Comparison of ENCODE assay signal across 25 mouse cellular contexts in genomic region chr12:54982935-54983715, GRCm38 (mm10). TPM values are rescaled to one million over a fixed set of nuclear protein-coding genes. Genes with fewer than 3 reads are reported as not detected.
A peak's percentile ranks its signal among the peaks of the same experiment; 100 is the strongest.
DNase-seq lines count a peak whose midpoint lies in the region; ATAC-seq and TF ChIP-seq lines count a peak whose summit lies in the region.
"Had no signal": no experiment of that assay in that cellular context is flagged by ENCODE, and none has a peak within 500 bp of the region (broad histone marks: within the 10 kb centered on the region; RNA-seq: fewer than 3 reads in every experiment).

No protein-coding gene starts in this region.

- H3K4me2 ChIP-seq in embryonic facial prominence, embryonic 14.5 days (ENCODE audit: low read depth, low read length), result no peak overlapping the region
- 0 out of 2 replicates have a peak overlapping the region, but pooled peaks have one; percentile 20 for H3K4me2 ChIP-seq in liver, embryonic 13.5 days
- peak overlapping the region; percentile 21; the same call in 1 of the 2 replicates for H3K4me2 ChIP-seq in liver, embryonic 15.5 days
- no peak overlapping the region for H3K4me2 ChIP-seq in myocyte (ENCODE audit: low read depth)
- H3K4me2 ChIP-seq: embryonic facial prominence, embryonic 15.5 days; heart, embryonic 12.5 days had no signal

- H3ac ChIP-seq in myocyte (ENCODE audit: control insufficient read depth, insufficient read length), result no peak overlapping the region

- no peak for TF ChIP-seq POLR2A in myocyte (IDR thresholded peaks at IDR 0.05; ENCODE audit: insufficient read length, low read depth)

- no peak overlapping the region for H3K9ac ChIP-seq in embryonic facial prominence, embryonic 14.5 days (ENCODE audit: low read depth, low read length)
- H3K9ac ChIP-seq in liver, embryonic 13.5 days, result 0 out of 2 replicates have a peak overlapping the region, but pooled peaks have one; percentile 8
- H3K9ac ChIP-seq in liver, embryonic 15.5 days, result 0 out of 2 replicates have a peak overlapping the region, but pooled peaks have one; percentile 2
- H3K9ac ChIP-seq: embryonic facial prominence, embryonic 15.5 days; forebrain, embryonic 15.5 days; heart, embryonic 12.5 days had no signal

- peaks cover 63% of the 10 kb centered on the region for H3K79me2 ChIP-seq in myocyte (ENCODE audit: control insufficient read depth, insufficient read depth)

- H3K9me3 ChIP-seq in embryonic facial prominence, embryonic 14.5 days (ENCODE audit: control insufficient read depth, low read length), result no peaks in the 10 kb centered on the region
- no peaks in the 10 kb centered on the region for H3K9me3 ChIP-seq in embryonic facial prominence, embryonic 10.5 days
- no peaks in the 10 kb centered on the region for H3K9me3 ChIP-seq in liver, embryonic 13.5 days (replicated peaks)
- no peaks in the 10 kb centered on the region for H3K9me3 ChIP-seq in liver, embryonic 15.5 days (replicated peaks)
- H3K9me3 ChIP-seq: embryonic facial prominence, embryonic 15.5 days; forebrain, embryonic 15.5 days; heart, embryonic 12.5 days; hindbrain, embryonic 10.5 days had no signal

- no peak overlapping the region for H3K4me3 ChIP-seq in embryonic facial prominence, embryonic 14.5 days (ENCODE audit: low read depth, low read length)
- no peak overlapping the region for H3K4me3 ChIP-seq in embryonic facial prominence, embryonic 10.5 days
- no peak overlapping the region for H3K4me3 ChIP-seq in liver, embryonic 13.5 days (replicated peaks)
- no peak overlapping the region for H3K4me3 ChIP-seq in liver, embryonic 15.5 days (replicated peaks)
- H3K4me3 ChIP-seq in myocyte, result no peak overlapping the region
- H3K4me3 ChIP-seq: heart, adult 2 months; heart, embryonic 12.5 days had no signal

- peak; percentile 37 for DNase-seq in embryonic facial prominence, embryonic 14.5 days (ENCODE audit: low spot score)
- no peak for DNase-seq in embryonic facial prominence, embryonic 10.5 days (ENCODE audit: low spot score)
- DNase-seq in liver, embryonic 13.5 days, result no peak
- no peak for DNase-seq in liver
- DNase-seq in layer of hippocampus, adult 18-20 months (ENCODE audit: low spot score in 2 of 2), result no peak
- DNase-seq in cerebellum, postnatal 14 days, result no peak
- DNase-seq: adrenal gland, adult 2 months; adrenal gland, postnatal 25 days; B cell, adult 2 months; cerebellum, adult 2 months; cerebellum, postnatal 25 days; gastrocnemius, postnatal 36 days; heart, adult 2 months had no signal

- H3K4me1 ChIP-seq in embryonic facial prominence, embryonic 14.5 days (ENCODE audit: control insufficient read depth, insufficient read depth, low read length), result peaks cover 9% of the 10 kb centered on the region; the same call in 1 of the 2 replicates
- H3K4me1 ChIP-seq in embryonic facial prominence, embryonic 10.5 days, result peaks cover 28% of the 10 kb centered on the region
- peaks cover 56% of the 10 kb centered on the region for H3K4me1 ChIP-seq in liver, embryonic 13.5 days (replicated peaks)
- peaks cover 55% of the 10 kb centered on the region for H3K4me1 ChIP-seq in liver, embryonic 15.5 days (replicated peaks)

- 0 out of 2 replicates have a peak, but pooled peaks cover 4% of the 10 kb centered on the region for H3K36me3 ChIP-seq in embryonic facial prominence, embryonic 14.5 days (ENCODE audit: control insufficient read depth, insufficient read depth, low read length)
- peaks cover 35% of the 10 kb centered on the region for H3K36me3 ChIP-seq in embryonic facial prominence, embryonic 10.5 days (replicated peaks)
- peaks cover 34% of the 10 kb centered on the region for H3K36me3 ChIP-seq in liver, embryonic 13.5 days
- H3K36me3 ChIP-seq in liver, embryonic 15.5 days (replicated peaks), result peaks cover 36% of the 10 kb centered on the region
- peaks cover 5% of the 10 kb centered on the region for H3K36me3 ChIP-seq in myocyte (ENCODE audit: control insufficient read depth, insufficient read depth)
- H3K36me3 ChIP-seq: embryonic facial prominence, embryonic 15.5 days; forebrain, embryonic 15.5 days had no signal

- no peaks in the 10 kb centered on the region for H3K27me3 ChIP-seq in embryonic facial prominence, embryonic 14.5 days (replicated peaks; ENCODE audit: control insufficient read depth, insufficient read depth, low read length)
- no peaks in the 10 kb centered on the region for H3K27me3 ChIP-seq in embryonic facial prominence, embryonic 10.5 days (replicated peaks; ENCODE audit: low read depth, poor library complexity, severe bottlenecking)
- H3K27me3 ChIP-seq in liver, embryonic 13.5 days, result no peaks in the 10 kb centered on the region
- H3K27me3 ChIP-seq in liver, embryonic 15.5 days, result no peaks in the 10 kb centered on the region
- no peaks in the 10 kb centered on the region for H3K27me3 ChIP-seq in myocyte (ENCODE audit: control insufficient read depth, insufficient read depth, insufficient read length)
- H3K27me3 ChIP-seq: embryonic facial prominence, embryonic 15.5 days; forebrain, embryonic 15.5 days; heart, embryonic 12.5 days had no signal

- WGBS in embryonic facial prominence, embryonic 14.5 days, result 68% methylated on average over 7 of the region's 7 CpGs
- WGBS in embryonic facial prominence, embryonic 10.5 days, result 71% methylated on average over 7 of the region's 7 CpGs
- WGBS in liver, embryonic 13.5 days (ENCODE audit: insufficient replicate concordance), result 80% methylated on average over 7 of the region's 7 CpGs
- WGBS in liver, embryonic 15.5 days (ENCODE audit: insufficient replicate concordance), result 71% methylated on average over 7 of the region's 7 CpGs

- ATAC-seq in embryonic facial prominence, embryonic 14.5 days (ENCODE audit: low read depth), result no peak
- ATAC-seq in liver, embryonic 13.5 days (ENCODE audit: low read depth), result no peak
- ATAC-seq in liver, embryonic 15.5 days (ENCODE audit: insufficient read depth), result no peak
- ATAC-seq: forebrain, embryonic 15.5 days had no signal

- no peak overlapping the region for H3K27ac ChIP-seq in embryonic facial prominence, embryonic 14.5 days (replicated peaks; ENCODE audit: low read depth, low read length)
- no peak overlapping the region for H3K27ac ChIP-seq in embryonic facial prominence, embryonic 10.5 days (replicated peaks)
- H3K27ac ChIP-seq in liver, embryonic 13.5 days, result peak overlapping the region; percentile 51
- H3K27ac ChIP-seq in liver, embryonic 15.5 days (replicated peaks), result no peak overlapping the region
- H3K27ac ChIP-seq: embryonic facial prominence, embryonic 15.5 days; forebrain, embryonic 15.5 days; heart, adult 2 months; hindbrain, embryonic 10.5 days; hindbrain, embryonic 14.5 days had no signal

TF ChIP-seq in myocyte, 11 proteins besides CTCF, POLR2A, EP300 and RAD21:
- TF ChIP-seq E2F4 (IDR thresholded peaks at IDR 0.05; ENCODE audit: insufficient read depth) (no peak), MYOG (IDR thresholded peaks at IDR 0.05; ENCODE audit: control insufficient read depth in 1 of 3, insufficient read depth in 1 of 3, insufficient read length in 2 of 3, low read depth in 2 of 3) (peak in 1 of 3 experiments; percentile 52), CEBPB (IDR thresholded peaks at IDR 0.05; ENCODE audit: insufficient read depth, poor library complexity, severe bottlenecking) (peak; percentile 1; the same call in 1 of the 2 replicates), REST (IDR thresholded peaks at IDR 0.05; ENCODE audit: insufficient read depth, insufficient read length) (no peak), MYOD1 (IDR thresholded peaks at IDR 0.05; ENCODE audit: control insufficient read depth in 1 of 3, insufficient read length in 2 of 3, low read depth in 2 of 3) (peak in 2 of 3 experiments; percentile 89 to 90), USF1 (IDR thresholded peaks at IDR 0.05; ENCODE audit: low read depth) (no peak)
TF ChIP-seq in myocyte: peak in this region for 3.

RNA-seq across cellular contexts. Expression of gene Gm20403, which starts 3.2 kb away (rescaled TPM):
- not detected in 2 replicates for polyA plus RNA-seq in embryonic facial prominence, embryonic 14.5 days (2014; fragmentation: Nextera tagmentation; extraction: Ambion mirVana)
- polyA plus RNA-seq in embryonic facial prominence, embryonic 10.5 days (2016; fragmentation: Nextera tagmentation; extraction: Ambion mirVana), result not detected in 2 replicates
- polyA plus RNA-seq in liver, embryonic 13.5 days (2015; fragmentation: Nextera tagmentation; extraction: Ambion mirVana), result not detected in 2 replicates
- not detected in 2 replicates for polyA plus RNA-seq in liver, embryonic 15.5 days (2015; fragmentation: Nextera tagmentation; extraction: Ambion mirVana)
- polyA plus RNA-seq in myocyte (2012; fragmentation: generic; extraction: Trizol), result 0.32 TPM
- not detected for total RNA-seq in layer of hippocampus, adult 18-20 months (2021)
- total RNA-seq: adrenal gland, adult 2 months; adrenal gland, postnatal 25 days; gastrocnemius, adult 8-10 months; gastrocnemius, postnatal 36 days; heart, adult 2 months; heart, postnatal 25 days had no signal
- polyA plus RNA-seq: adrenal gland, adult 2 months; cerebellum, adult 2 months; cortical plate, adult 2 months; embryonic facial prominence, embryonic 15.5 days; forebrain, embryonic 11.5 days; forebrain, embryonic 15.5 days; heart, adult 2 months; heart, embryonic 12.5 days; heart, embryonic 16.5 days; hindbrain, embryonic 10.5 days; hindbrain, embryonic 14.5 days had no signal

RNA-seq across cellular contexts. Expression of gene Baz1a, which starts 31.0 kb away (rescaled TPM):
- 19.2 and 20.9 TPM in 2 replicates for polyA plus RNA-seq in embryonic facial prominence, embryonic 14.5 days (2014; fragmentation: Nextera tagmentation; extraction: Ambion mirVana)
- polyA plus RNA-seq in embryonic facial prominence, embryonic 10.5 days (2016; fragmentation: Nextera tagmentation; extraction: Ambion mirVana), result 34.5 and 38.0 TPM in 2 replicates
- polyA plus RNA-seq in liver, embryonic 13.5 days (2015; fragmentation: Nextera tagmentation; extraction: Ambion mirVana), result 32.3 and 38.0 TPM in 2 replicates
- polyA plus RNA-seq in liver, embryonic 15.5 days (2015; fragmentation: Nextera tagmentation; extraction: Ambion mirVana), result 28.8 and 32.2 TPM in 2 replicates
- polyA plus RNA-seq in myocyte (2012; fragmentation: generic; extraction: Trizol), result 7.6 TPM
- 1 to 10 TPM in 1 of 2 experiments, under 1 TPM in 1; 0.58 to 1.0 TPM for total RNA-seq in layer of hippocampus, adult 18-20 months (2021)

Comparison
In these comparisons a context has a peak if more than half of its experiments do, and no peak if none do; other contexts are left out.
1. H3K4me2 ChIP-seq: peak in liver, embryonic 13.5 days (single experiment) and liver, embryonic 15.5 days (single experiment); none in embryonic facial prominence, embryonic 14.5 days (single experiment) and myocyte (single experiment).